Mouse (Mus musculus) embryonic facial prominence, embryonic 11.5 days (tissue): ENCODE measurements around the gene Agr2. TPM values are rescaled to one million over a fixed set of nuclear protein-coding genes. Genes with fewer than 3 reads are reported as not detected.

Source experiments
- polyA plus RNA-seq: library from polyadenylated mRNA; unstranded; fragments of >200 nt; fragmentation: Nextera tagmentation; extraction: Ambion mirVana; gene quantifications from 2 replicates; pipeline ENCODE4 v1.2.1, GENCODE M21; 2014

Agr2 gene
- polyA plus RNA-seq, 1 experiment from 2014 or later, result not detected

Other genes starting within 250 kb of the Agr2 start
- gene Agr3, start 67.3 kb upstream of the Agr2 start, polyA plus RNA-seq, result 0.89 and 1.2 TPM in 2 replicates
- 87.2 and 94.7 TPM in 2 replicates for gene Tspan13, start 49.6 kb downstream of the Agr2 start, polyA plus RNA-seq
- 37.8 and 39.6 TPM in 2 replicates for gene Ankmy2, start 164.2 kb downstream of the Agr2 start, polyA plus RNA-seq
- 351 and 387 TPM in 2 replicates for gene Bzw2, start 165.2 kb downstream of the Agr2 start, polyA plus RNA-seq